Mouse (Mus musculus) limb, embryonic 11.5 days (tissue): ENCODE data around the gene Polr2b. TPM values are rescaled to one million over a fixed set of nuclear protein-coding genes. Genes with fewer than 3 reads are reported as not detected.

Source experiments
- ATAC-seq: fragments of 200-750 bp; cut with Nextera tagmentation; 2 replicates; pipeline ENCODE4 v1.8.0; 2017; ENCODE audit warnings: low read depth; ENCODE audit not compliant: insufficient number of reproducible peaks, low FRiP score, low TSS enrichment
- DNase-seq: peaks from one replicate; pipeline ENCODE4 v3.0.0-alpha.2; 2015; ENCODE audit warnings: low spot score
- H3K27ac ChIP-seq: fragments of 300-500 bp; sonication (generic); replicated peaks from 2 replicates; pipeline ENCODE4 v1.5.1; 2014; ENCODE audit warnings: low read depth, mild to moderate bottlenecking, low read length
- H3K27me3 ChIP-seq: fragments of 300-500 bp; sonication (generic); 2 replicates; pipeline ENCODE4 v1.6.1; 2014; ENCODE audit warnings: mild to moderate bottlenecking, low read length, mixed read lengths; ENCODE audit not compliant: control insufficient read depth, insufficient read depth
- H3K36me3 ChIP-seq: fragments of 300-500 bp; sonication (generic); 2 replicates; pipeline ENCODE4 v1.6.1; 2014; ENCODE audit warnings: mild to moderate bottlenecking, low read length, moderate library complexity, mixed read lengths; ENCODE audit not compliant: control insufficient read depth, insufficient read depth
- H3K4me1 ChIP-seq: fragments of 300-500 bp; sonication (generic); 2 replicates; pipeline ENCODE4 v1.6.1; 2014; ENCODE audit warnings: low read length, mixed read lengths; ENCODE audit not compliant: control insufficient read depth, insufficient read depth
- H3K4me2 ChIP-seq: fragments of 300-500 bp; sonication (generic); 2 replicates; pipeline ENCODE4 v1.6.1; 2014; ENCODE audit warnings: low read depth, mild to moderate bottlenecking, moderate library complexity; ENCODE audit not compliant: severe bottlenecking
- H3K4me3 ChIP-seq: fragments of 300-500 bp; sonication (generic); 2 replicates; pipeline ENCODE4 v1.5.1; 2014; ENCODE audit warnings: low read depth, low read length
- H3K9ac ChIP-seq: fragments of 300-500 bp; sonication (generic); 2 replicates; pipeline ENCODE4 v1.6.1; 2014; ENCODE audit warnings: mild to moderate bottlenecking, low read length
- H3K9me3 ChIP-seq: fragments of 300-500 bp; sonication (generic); 2 replicates; pipeline ENCODE4 v1.6.1; 2016; ENCODE audit warnings: low read length; ENCODE audit not compliant: control insufficient read depth
- WGBS: fragments of 180-500 bp; shearing (Covaris S2); extraction: QIAGEN DNeasy Blood & Tissue Kit; methylation state at CpG from one replicate; pipeline ENCODE4 v1.1.7; 2014; 5-methylcytosine and 5-hydroxymethylcytosine counted together
- polyA plus RNA-seq: library from polyadenylated mRNA; unstranded; fragments of >200 nt; fragmentation: Nextera tagmentation; extraction: Ambion mirVana; gene quantifications from 2 replicates; pipeline ENCODE4 v1.2.1, GENCODE M21; 2014

Polr2b gene
- polyA plus RNA-seq, 1 experiment from 2014 or later: 95.7 TPM

GRCm38 (mm10) chr5:77372778-77373177 lies 62.8 kb downstream of the Polr2b start:
- DNase-seq: no peak
- no peaks in the 10 kb centered on the region for H3K9me3 ChIP-seq
- no peak for ATAC-seq
- no peak overlapping the region for H3K9ac ChIP-seq
- H3K27me3 ChIP-seq: no peaks in the 10 kb centered on the region
- H3K4me2 ChIP-seq: no peak overlapping the region
- H3K36me3 ChIP-seq: no peaks in the 10 kb centered on the region
- H3K27ac ChIP-seq: no peak overlapping the region
- no peak overlapping the region for H3K4me3 ChIP-seq
- 80% methylated on average over 6 of the region's 6 CpGs for WGBS
- 0 out of 2 replicates have a peak, but pooled peaks cover 5% of the 10 kb centered on the region for H3K4me1 ChIP-seq

DNA sequence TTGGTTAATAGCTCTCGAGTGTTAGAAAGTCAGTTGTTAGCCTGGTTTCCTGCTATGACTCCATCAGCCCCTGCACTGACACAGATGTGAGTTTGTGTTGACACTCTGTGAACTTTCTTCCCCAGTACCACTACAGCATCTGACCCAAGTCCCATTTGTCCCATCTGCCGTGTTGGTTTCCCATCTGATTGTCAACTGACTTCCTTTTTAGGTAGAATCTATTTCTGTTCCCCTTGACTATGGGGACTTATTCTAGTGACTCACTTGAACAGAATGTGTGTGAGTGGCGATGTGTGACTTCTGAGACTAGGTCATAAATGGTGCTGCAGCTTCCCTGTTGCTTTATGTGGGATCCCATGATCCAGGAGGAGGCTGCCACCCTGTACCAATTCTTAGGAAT lies 65.0 kb downstream of the Polr2b start:
- no peak for DNase-seq
- H3K9me3 ChIP-seq: no peaks in the 10 kb centered on the region
- no peak overlapping the region for H3K4me3 ChIP-seq
- ATAC-seq: no peak
- 0 out of 2 replicates have a peak, but pooled peaks cover 6% of the 10 kb centered on the region for H3K4me1 ChIP-seq
- WGBS: 63% methylated on average over 3 of the region's 3 CpGs
- H3K4me2 ChIP-seq: no peak overlapping the region
- no peaks in the 10 kb centered on the region for H3K27me3 ChIP-seq
- no peak overlapping the region for H3K27ac ChIP-seq
- no peak overlapping the region for H3K9ac ChIP-seq
- no peaks in the 10 kb centered on the region for H3K36me3 ChIP-seq

- 62% methylated on average over 4 of the region's 4 CpGs for WGBS
- no peak overlapping the region for H3K4me3 ChIP-seq
- H3K9ac ChIP-seq: no peak overlapping the region
- DNase-seq (no peak), ATAC-seq (no peak)
- no peak overlapping the region for H3K27ac ChIP-seq
- H3K36me3 ChIP-seq: no peaks in the 10 kb centered on the region
- no peaks in the 10 kb centered on the region for H3K9me3 ChIP-seq
- H3K27me3 ChIP-seq: no peaks in the 10 kb centered on the region
- H3K4me2 ChIP-seq: no peak overlapping the region
- 0 out of 2 replicates have a peak, but pooled peaks cover 6% of the 10 kb centered on the region for H3K4me1 ChIP-seq
Observed at GRCm38 (mm10) chr5:77375546-77375945, 65.6 kb downstream of the Polr2b start.

DNA sequence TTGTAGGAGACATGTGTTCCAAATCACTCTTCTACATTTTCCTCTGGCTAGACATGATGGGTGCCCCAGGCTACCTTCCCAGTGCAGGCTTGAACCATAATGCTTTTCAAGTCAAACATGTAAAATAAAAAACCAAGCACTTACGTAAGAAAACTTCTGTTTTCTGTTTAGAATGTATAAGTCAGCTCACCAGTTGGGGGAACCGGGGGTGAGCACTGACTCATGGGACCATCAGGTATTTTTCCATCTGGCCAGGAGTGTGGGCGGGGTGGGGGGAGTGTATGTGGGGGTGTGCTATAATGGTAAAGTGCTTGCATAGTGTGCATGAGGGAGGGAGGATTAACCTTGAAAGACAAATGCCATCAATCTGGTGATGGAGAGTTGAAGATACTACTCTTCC lies 68.1 kb downstream of the Polr2b start:
- H3K9ac ChIP-seq: no peak overlapping the region
- no peak overlapping the region for H3K4me3 ChIP-seq
- 86% methylated on average over 3 of the region's 3 CpGs for WGBS
- H3K4me1 ChIP-seq: 0 out of 2 replicates have a peak, but pooled peaks cover 6% of the 10 kb centered on the region
- ATAC-seq (no peak), DNase-seq (no peak)
- H3K36me3 ChIP-seq: no peaks in the 10 kb centered on the region
- H3K4me2 ChIP-seq: no peak overlapping the region
- no peaks in the 10 kb centered on the region for H3K27me3 ChIP-seq
- H3K9me3 ChIP-seq: no peaks in the 10 kb centered on the region
- no peak overlapping the region for H3K27ac ChIP-seq

GRCm38 (mm10) chr5:77379434-77380135 lies 69.6 kb downstream of the Polr2b start:
- Histone ChIP-seq H3K36me3 (no peaks in the 10 kb centered on the region), H3K4me1 (0 out of 2 replicates have a peak, but pooled peaks cover 6% of the 10 kb centered on the region), H3K9ac (no peak overlapping the region), H3K4me2 (no peak overlapping the region), H3K27ac (no peak overlapping the region), H3K27me3 (no peaks in the 10 kb centered on the region), H3K9me3 (no peaks in the 10 kb centered on the region), H3K4me3 (no peak overlapping the region)
- ATAC-seq: peak; percentile 68
- 29% methylated on average over 14 of the region's 14 CpGs for WGBS
- DNase-seq: peak; percentile 40

GRCm38 (mm10) chr5:77380321-77380901 lies 70.5 kb downstream of the Polr2b start:
- no peak for DNase-seq
- Histone ChIP-seq H3K4me2 (no peak overlapping the region), H3K36me3 (no peaks in the 10 kb centered on the region), H3K4me3 (no peak overlapping the region), H3K27me3 (no peaks in the 10 kb centered on the region), H3K9ac (no peak overlapping the region), H3K27ac (no peak overlapping the region), H3K9me3 (no peaks in the 10 kb centered on the region), H3K4me1 (0 out of 2 replicates have a peak, but pooled peaks cover 6% of the 10 kb centered on the region)
- WGBS: 82% methylated on average over 17 of the region's 17 CpGs
- ATAC-seq: no peak

DNA sequence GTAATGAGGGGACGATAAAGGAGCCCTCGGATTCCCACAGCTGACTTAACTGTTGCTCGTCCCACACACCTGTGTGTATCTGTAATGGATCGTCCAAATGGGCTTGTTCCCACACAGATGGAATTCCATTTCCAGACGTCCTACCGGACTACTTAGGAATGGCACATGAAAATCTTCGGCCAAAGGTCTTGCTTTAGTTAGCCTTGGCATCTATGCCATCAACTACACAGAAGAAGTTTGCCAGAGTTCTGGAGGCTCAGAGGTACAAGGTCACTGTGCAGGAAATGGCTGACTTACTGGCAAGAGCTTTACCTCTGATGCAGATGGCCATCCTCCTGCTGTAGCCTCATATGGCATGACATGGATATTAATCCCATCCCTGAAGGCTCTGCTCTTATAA lies 71.3 kb downstream of the Polr2b start:
- no peak for DNase-seq
- WGBS: 80% methylated on average over 7 of the region's 7 CpGs
- no peak overlapping the region for H3K4me2 ChIP-seq
- H3K4me1 ChIP-seq: 0 out of 2 replicates have a peak, but pooled peaks cover 6% of the 10 kb centered on the region
- no peaks in the 10 kb centered on the region for H3K27me3 ChIP-seq
- H3K9me3 ChIP-seq: no peaks in the 10 kb centered on the region
- no peak for ATAC-seq
- H3K36me3 ChIP-seq: no peaks in the 10 kb centered on the region
- H3K27ac ChIP-seq: no peak overlapping the region
- H3K9ac ChIP-seq: no peak overlapping the region
- H3K4me3 ChIP-seq: no peak overlapping the region

DNA sequence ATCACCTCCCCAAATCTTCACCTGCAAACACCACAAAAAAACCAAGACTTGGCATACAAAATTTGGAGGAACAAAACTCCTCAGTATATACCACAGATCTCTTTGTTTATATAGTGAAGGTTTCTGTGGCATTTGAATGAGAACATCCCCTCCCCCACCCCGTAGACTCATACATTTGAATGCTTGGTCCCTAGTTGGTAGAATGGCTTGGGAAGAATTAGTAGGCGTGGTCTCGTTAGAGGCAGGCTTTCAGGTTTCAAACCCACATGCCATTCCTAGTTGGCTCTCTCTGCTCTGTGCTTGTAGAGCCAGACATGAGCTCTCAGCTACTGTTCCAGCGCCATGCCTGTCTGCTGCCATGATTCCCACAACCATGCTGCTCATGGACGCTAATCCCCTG lies 71.7 kb downstream of the Polr2b start:
- ATAC-seq (no peak), DNase-seq (no peak)
- 0 out of 2 replicates have a peak, but pooled peaks cover 6% of the 10 kb centered on the region for H3K4me1 ChIP-seq
- no peaks in the 10 kb centered on the region for H3K9me3 ChIP-seq
- H3K27me3 ChIP-seq: no peaks in the 10 kb centered on the region
- H3K27ac ChIP-seq: no peak overlapping the region
- WGBS: 84% methylated on average over 5 of the region's 5 CpGs
- no peak overlapping the region for H3K4me2 ChIP-seq
- no peak overlapping the region for H3K4me3 ChIP-seq
- H3K36me3 ChIP-seq: no peaks in the 10 kb centered on the region
- no peak overlapping the region for H3K9ac ChIP-seq
